Comparison of ENCODE assay signal across 12 mouse cellular contexts in genomic region chr14:46144707-46145106, GRCm38 (mm10).
A peak's percentile ranks its signal among the peaks of the same experiment; 100 is the strongest.
DNase-seq lines count a peak whose midpoint lies in the region; ATAC-seq lines count a peak whose summit lies in the region.
"Had no signal": no experiment of that assay in that cellular context is flagged by ENCODE, and none has a peak within 500 bp of the region (broad histone marks: within the 10 kb centered on the region; RNA-seq: fewer than 3 reads in every experiment).

No protein-coding gene starts in this region.

- no peaks in the 10 kb centered on the region for H3K27me3 ChIP-seq in heart, embryonic 14.5 days (ENCODE audit: control insufficient read depth, insufficient read depth, low read length)
- no peaks in the 10 kb centered on the region for H3K27me3 ChIP-seq in midbrain, embryonic 14.5 days (ENCODE audit: control insufficient read depth, insufficient read depth, low read length)
- H3K27me3 ChIP-seq: limb, embryonic 15.5 days had no signal

- no peaks in the 10 kb centered on the region for H3K36me3 ChIP-seq in heart, embryonic 14.5 days (ENCODE audit: control insufficient read depth, insufficient read depth, low read length)
- H3K36me3 ChIP-seq in midbrain, embryonic 14.5 days (ENCODE audit: control insufficient read depth, insufficient read depth, low read length) = no peaks in the 10 kb centered on the region
- H3K36me3 ChIP-seq: limb, embryonic 15.5 days had no signal

- H3K4me3 ChIP-seq in heart, embryonic 14.5 days (ENCODE audit: control insufficient read depth in 1 of 2, insufficient read depth in 1 of 2, low read depth in 1 of 2, low read length in 2 of 2) = no peak overlapping the region
- no peak overlapping the region for H3K4me3 ChIP-seq in midbrain, embryonic 14.5 days (replicated peaks; ENCODE audit: low read depth, low read length)
- H3K4me3 ChIP-seq: limb, embryonic 15.5 days had no signal

- peaks cover 1% of the 10 kb centered on the region for H3K9me3 ChIP-seq in heart, embryonic 14.5 days (ENCODE audit: control insufficient read depth, low read length)
- no peaks in the 10 kb centered on the region for H3K9me3 ChIP-seq in midbrain, embryonic 14.5 days (ENCODE audit: control insufficient read depth, low read length)
- H3K9me3 ChIP-seq: limb, embryonic 15.5 days had no signal

- peak; percentile 7 to 12 for DNase-seq in adrenal gland, postnatal 36 days
- DNase-seq in adrenal gland, adult 8-10 months = no peak
- DNase-seq in retina, postnatal 1 day = peak; percentile 51
- DNase-seq in retina, embryonic 14.5 days (ENCODE audit: low spot score) = no peak
- DNase-seq in skeletal muscle tissue, adult 2 months (ENCODE audit: low read depth, low spot score) = peak; percentile 66
- no peak for DNase-seq in cerebellum, adult 9-11 months
- DNase-seq in midbrain, embryonic 14.5 days = no peak
- DNase-seq: B cell, adult 2 months; cerebellum, postnatal 14 days; right cerebral cortex, postnatal 14 days had no signal

- WGBS in heart, embryonic 14.5 days = 19% methylated on average over 6 of the region's 6 CpGs
- WGBS in midbrain, embryonic 14.5 days = 41% methylated on average over 6 of the region's 6 CpGs

- H3K4me1 ChIP-seq in heart, embryonic 14.5 days (ENCODE audit: control insufficient read depth in 2 of 2, insufficient read depth in 2 of 2, low read length in 2 of 2) = peaks cover 3 to 17% of the 10 kb centered on the region in 2 experiments
- no peaks in the 10 kb centered on the region for H3K4me1 ChIP-seq in midbrain, embryonic 14.5 days (ENCODE audit: control insufficient read depth, insufficient read depth, low read length)

- peak overlapping the region; percentile 52 for H3K4me2 ChIP-seq in heart, embryonic 14.5 days (ENCODE audit: low read length)
- no peak overlapping the region for H3K4me2 ChIP-seq in midbrain, embryonic 14.5 days (ENCODE audit: low read length)
- H3K4me2 ChIP-seq: limb, embryonic 15.5 days had no signal

- ATAC-seq in heart, embryonic 14.5 days (ENCODE audit: insufficient number of reproducible peaks, insufficient read depth, low FRiP score, low read depth) = no peak
- ATAC-seq in midbrain, embryonic 14.5 days (ENCODE audit: low FRiP score, low TSS enrichment) = no peak

- H3K9ac ChIP-seq in heart, embryonic 14.5 days (ENCODE audit: low read length) = no peak overlapping the region; the same call in 1 of the 2 replicates
- H3K9ac ChIP-seq in midbrain, embryonic 14.5 days (replicated peaks; ENCODE audit: low read length) = no peak overlapping the region
- H3K9ac ChIP-seq: limb, embryonic 15.5 days had no signal

- H3K27ac ChIP-seq in heart, embryonic 14.5 days (replicated peaks in 1 of 2; ENCODE audit: control insufficient read depth in 1 of 2, insufficient read depth in 1 of 2, low read depth in 2 of 2, low read length in 2 of 2) = 0 out of 4 replicates have a peak overlapping the region, but pooled peaks of 1 of the 2 experiments have one; percentile 38
- H3K27ac ChIP-seq in midbrain, embryonic 14.5 days (replicated peaks; ENCODE audit: low read depth, low read length) = no peak overlapping the region
- H3K27ac ChIP-seq: limb, embryonic 15.5 days had no signal

Comparison
In these comparisons a context has a peak if more than half of its experiments do, and no peak if none do; other contexts are left out.
1. DNase-seq: peak in adrenal gland, postnatal 36 days (2 of 2), retina, postnatal 1 day (single experiment) and skeletal muscle tissue, adult 2 months (single experiment); none in adrenal gland, adult 8-10 months (single experiment), retina, embryonic 14.5 days (single experiment), cerebellum, adult 9-11 months (single experiment) and midbrain, embryonic 14.5 days (single experiment).